Mouse (Mus musculus) hindbrain, embryonic 12.5 days (tissue): ENCODE measurements around the gene Sept9. TPM values are rescaled to one million over a fixed set of nuclear protein-coding genes. Genes with fewer than 3 reads are reported as not detected.

Experiments used
- ATAC-seq: fragments of 200-750 bp; cut with Nextera tagmentation; 2 replicates; pipeline ENCODE4 v1.8.0; 2017; ENCODE audit warnings: moderate TSS enrichment; ENCODE audit not compliant: low FRiP score
- H3K27ac ChIP-seq: fragments of 300-500 bp; sonication (generic); 2 replicates; pipeline ENCODE4 v1.5.1; 2016; ENCODE audit warnings: mild to moderate bottlenecking
- H3K27me3 ChIP-seq: fragments of 300-500 bp; sonication (generic); 2 replicates; pipeline ENCODE4 v1.6.1; 2016; ENCODE audit warnings: mild to moderate bottlenecking
- H3K36me3 ChIP-seq: fragments of 300-500 bp; sonication (generic); 2 replicates; pipeline ENCODE4 v1.6.1; 2016; ENCODE audit warnings: mild to moderate bottlenecking
- H3K4me1 ChIP-seq: fragments of 300-500 bp; sonication (generic); 2 replicates; pipeline ENCODE4 v1.6.1; 2016
- H3K4me2 ChIP-seq: fragments of 300-500 bp; sonication (generic); replicated peaks from 2 replicates; pipeline ENCODE4 v1.6.1; 2016; ENCODE audit warnings: mild to moderate bottlenecking
- H3K4me3 ChIP-seq: fragments of 300-500 bp; sonication (generic); 2 replicates; pipeline ENCODE4 v1.5.1; 2016; ENCODE audit warnings: mild to moderate bottlenecking
- H3K9ac ChIP-seq: fragments of 300-500 bp; sonication (generic); 2 replicates; pipeline ENCODE4 v1.6.1; 2016; ENCODE audit warnings: mild to moderate bottlenecking, moderate library complexity
- H3K9me3 ChIP-seq: fragments of 300-500 bp; sonication (generic); replicated peaks from 2 replicates; pipeline ENCODE4 v1.6.1; 2016; ENCODE audit warnings: mild to moderate bottlenecking
- WGBS: fragments of 180-500 bp; shearing (Covaris S2); methylation state at CpG from one replicate; pipeline ENCODE4 v1.1.7; 2016; 5-methylcytosine and 5-hydroxymethylcytosine counted together
- polyA plus RNA-seq: library from polyadenylated mRNA; unstranded; fragments of >200 nt; fragmentation: Nextera tagmentation; extraction: Ambion mirVana; gene quantifications from 2 replicates; pipeline ENCODE4 v1.2.1, GENCODE M21; 2016

Sept9 gene
- polyA plus RNA-seq, 1 experiment from 2014 or later = 165 TPM

GRCm38 (mm10) chr11:117240322-117240721 lies 40.9 kb downstream of the Sept9 start:
- no peak for ATAC-seq
- no peaks in the 10 kb centered on the region; the same call in 1 of the 2 replicates for H3K27me3 ChIP-seq
- H3K4me3 ChIP-seq = no peak overlapping the region

GRCm38 (mm10) chr11:117240861-117241738 lies 41.6 kb downstream of the Sept9 start:
- no peaks in the 10 kb centered on the region for H3K36me3 ChIP-seq
- 82% methylated on average over 11 of the region's 11 CpGs for WGBS
- H3K4me3 ChIP-seq = no peak overlapping the region
- H3K4me2 ChIP-seq = no peak overlapping the region
- ATAC-seq = no peak
- no peak overlapping the region for H3K9ac ChIP-seq
- no peaks in the 10 kb centered on the region for H3K9me3 ChIP-seq
- no peak overlapping the region for H3K27ac ChIP-seq
- H3K27me3 ChIP-seq = no peaks in the 10 kb centered on the region; the same call in 1 of the 2 replicates
- peaks cover 6% of the 10 kb centered on the region for H3K4me1 ChIP-seq

More at GRCm38 (mm10) chr11:117240322-117240721, 40.9 kb downstream of the Sept9 start:
- 80% methylated on average over 9 of the region's 9 CpGs for WGBS
- H3K27ac ChIP-seq = no peak overlapping the region
- no peak overlapping the region for H3K9ac ChIP-seq
- H3K9me3 ChIP-seq = no peaks in the 10 kb centered on the region
- H3K36me3 ChIP-seq = no peaks in the 10 kb centered on the region
- no peak overlapping the region for H3K4me2 ChIP-seq
- H3K4me1 ChIP-seq = peaks cover 13% of the 10 kb centered on the region

GRCm38 (mm10) chr11:117242339-117243084 lies 43.1 kb downstream of the Sept9 start:
- WGBS = 94% methylated on average over 10 of the region's 10 CpGs
- no peaks in the 10 kb centered on the region for H3K36me3 ChIP-seq
- H3K4me1 ChIP-seq = peaks cover 5% of the 10 kb centered on the region
- H3K4me3 ChIP-seq = no peak overlapping the region
- H3K27ac ChIP-seq = no peak overlapping the region
- no peaks in the 10 kb centered on the region; the same call in 1 of the 2 replicates for H3K27me3 ChIP-seq
- ATAC-seq = no peak
- no peak overlapping the region for H3K9ac ChIP-seq
- H3K4me2 ChIP-seq = no peak overlapping the region
- no peaks in the 10 kb centered on the region for H3K9me3 ChIP-seq

GRCm38 (mm10) chr11:117243536-117244290 lies 44.3 kb downstream of the Sept9 start:
- ATAC-seq = no peak
- Histone ChIP-seq H3K9ac (no peak overlapping the region), H3K36me3 (no peaks in the 10 kb centered on the region), H3K4me1 (peaks cover 6% of the 10 kb centered on the region), H3K4me2 (no peak overlapping the region), H3K27me3 (no peaks in the 10 kb centered on the region; the same call in 1 of the 2 replicates), H3K9me3 (no peaks in the 10 kb centered on the region), H3K4me3 (no peak overlapping the region), H3K27ac (no peak overlapping the region)
- 91% methylated on average over 12 of the region's 12 CpGs for WGBS

- Histone ChIP-seq H3K4me2 (no peak overlapping the region), H3K9me3 (no peaks in the 10 kb centered on the region), H3K27me3 (no peaks in the 10 kb centered on the region), H3K9ac (no peak overlapping the region), H3K4me3 (no peak overlapping the region), H3K36me3 (no peaks in the 10 kb centered on the region), H3K27ac (no peak overlapping the region), H3K4me1 (peaks cover 16% of the 10 kb centered on the region)
- ATAC-seq = no peak
- 46% methylated on average over 8 of the region's 8 CpGs for WGBS
Observed at GRCm38 (mm10) chr11:117245041-117245725, 45.7 kb downstream of the Sept9 start.

- no peak overlapping the region for H3K9ac ChIP-seq
- no peak overlapping the region for H3K4me2 ChIP-seq
- WGBS = 77% methylated on average over 3 of the region's 3 CpGs
- no peak overlapping the region for H3K27ac ChIP-seq
- H3K36me3 ChIP-seq = no peaks in the 10 kb centered on the region
- no peak overlapping the region for H3K4me3 ChIP-seq
- H3K4me1 ChIP-seq = peaks cover 16% of the 10 kb centered on the region
- H3K9me3 ChIP-seq = no peaks in the 10 kb centered on the region
- ATAC-seq = no peak
- no peaks in the 10 kb centered on the region for H3K27me3 ChIP-seq
Observed at GRCm38 (mm10) chr11:117245846-117246245, 46.4 kb downstream of the Sept9 start.

- no peaks in the 10 kb centered on the region for H3K27me3 ChIP-seq
- H3K27ac ChIP-seq = no peak overlapping the region
- 68% methylated on average over 8 of the region's 8 CpGs for WGBS
- no peak overlapping the region for H3K9ac ChIP-seq
- ATAC-seq = no peak
- H3K9me3 ChIP-seq = no peaks in the 10 kb centered on the region
- no peak overlapping the region for H3K4me3 ChIP-seq
- peaks cover 16% of the 10 kb centered on the region for H3K4me1 ChIP-seq
- no peak overlapping the region for H3K4me2 ChIP-seq
- no peaks in the 10 kb centered on the region for H3K36me3 ChIP-seq
Observed at GRCm38 (mm10) chr11:117246286-117246685, 46.8 kb downstream of the Sept9 start.

GRCm38 (mm10) chr11:117246981-117247431 lies 47.5 kb downstream of the Sept9 start:
- Histone ChIP-seq H3K27me3 (no peaks in the 10 kb centered on the region), H3K36me3 (no peaks in the 10 kb centered on the region), H3K4me1 (peaks cover 16% of the 10 kb centered on the region), H3K4me3 (no peak overlapping the region), H3K9ac (no peak overlapping the region), H3K4me2 (no peak overlapping the region), H3K9me3 (no peaks in the 10 kb centered on the region), H3K27ac (no peak overlapping the region)
- ATAC-seq = no peak
- WGBS = 89% methylated on average over 9 of the region's 9 CpGs

GRCm38 (mm10) chr11:117247541-117247940 lies 48.1 kb downstream of the Sept9 start:
- Histone ChIP-seq H3K27ac (no peak overlapping the region), H3K4me3 (no peak overlapping the region), H3K36me3 (no peaks in the 10 kb centered on the region), H3K9ac (no peak overlapping the region), H3K27me3 (no peaks in the 10 kb centered on the region), H3K4me1 (peaks cover 16% of the 10 kb centered on the region), H3K4me2 (no peak overlapping the region), H3K9me3 (no peaks in the 10 kb centered on the region)
- 79% methylated on average over 5 of the region's 5 CpGs for WGBS
- ATAC-seq = no peak

GRCm38 (mm10) chr11:117248734-117249248 lies 49.3 kb downstream of the Sept9 start:
- peaks cover 21% of the 10 kb centered on the region for H3K4me1 ChIP-seq
- 45% methylated on average over 11 of the region's 11 CpGs for WGBS
- no peak overlapping the region for H3K4me2 ChIP-seq
- no peak overlapping the region; the same call in 1 of the 2 replicates for H3K27ac ChIP-seq
- H3K27me3 ChIP-seq = no peaks in the 10 kb centered on the region
- H3K36me3 ChIP-seq = no peaks in the 10 kb centered on the region
- H3K9me3 ChIP-seq = no peaks in the 10 kb centered on the region
- peak; percentile 32; the same call in 1 of the 2 replicates for ATAC-seq
- no peak overlapping the region for H3K4me3 ChIP-seq
- H3K9ac ChIP-seq = no peak overlapping the region

- H3K9me3 ChIP-seq = no peaks in the 10 kb centered on the region
- no peaks in the 10 kb centered on the region for H3K27me3 ChIP-seq
- 66% methylated on average over 18 of the region's 18 CpGs for WGBS
- ATAC-seq = no peak
- no peak overlapping the region for H3K9ac ChIP-seq
- H3K4me1 ChIP-seq = peaks cover 26% of the 10 kb centered on the region
- H3K4me3 ChIP-seq = no peak overlapping the region
- no peaks in the 10 kb centered on the region for H3K36me3 ChIP-seq
- 0 out of 2 replicates have a peak overlapping the region, but pooled peaks have one; percentile 12 for H3K27ac ChIP-seq
- no peak overlapping the region for H3K4me2 ChIP-seq
Observed at GRCm38 (mm10) chr11:117249282-117249984, 50.0 kb downstream of the Sept9 start.
